Mouse (Mus musculus) cerebellum, postnatal 36 days (tissue): ENCODE measurements at regions not wholly inside any gene's neighbourhood (a gene's known extent, or its start where the extent isn't known, plus 50 kb on each side); places are given as distances from the start of the nearest gene placed in this dataset.

Source experiments
- DNase-seq, 2 experiments: peaks; one replicate each; pipeline ENCODE4 v3.0.0; 2021 to 2022; ENCODE audit warnings: mixed read lengths in 2 of 2

- peak; percentile 11 to 31 for DNase-seq
These were observed 917.5 kb downstream of the Olfm4 start for GRCm38 (mm10) chr14:80901346-80901745.

GRCm38 (mm10) chr14:80901759-80902163, 917.9 kb downstream of the Olfm4 start:
- peak; percentile 10 to 24 for DNase-seq

- DNase-seq, result no peak
These were observed 932.1 kb downstream of the Olfm4 start for GRCm38 (mm10) chr14:80916031-80916430.

GRCm38 (mm10) chr14:80923732-80924131, 939.9 kb downstream of the Olfm4 start:
- no peak for DNase-seq

GRCm38 (mm10) chr14:80959966-80960365, 976.1 kb downstream of the Olfm4 start:
- DNase-seq, result no peak

- DNase-seq, result no peak
These were observed 991.9 kb downstream of the Olfm4 start for GRCm38 (mm10) chr14:80975795-80976194.

GRCm38 (mm10) chr14:80976662-80977061, 992.8 kb downstream of the Olfm4 start:
- no peak for DNase-seq

- DNase-seq, result no peak
These were observed 995.6 kb downstream of the Olfm4 start for GRCm38 (mm10) chr14:80979475-80979874.

GRCm38 (mm10) chr14:80990192-80990591, 1006.3 kb downstream of the Olfm4 start:
- no peak for DNase-seq

GRCm38 (mm10) chr14:80990679-80991286, 1006.9 kb downstream of the Olfm4 start:
- DNase-seq, result no peak

GRCm38 (mm10) chr14:80999030-80999429, 1015.1 kb downstream of the Olfm4 start:
- DNase-seq, result no peak

GRCm38 (mm10) chr14:81013208-81013607, 1029.3 kb downstream of the Olfm4 start:
- DNase-seq, result no peak

- no peak for DNase-seq
These were observed 1047.6 kb downstream of the Olfm4 start for GRCm38 (mm10) chr14:81031475-81031874.

GRCm38 (mm10) chr14:81037635-81038034, 1053.8 kb downstream of the Olfm4 start:
- no peak for DNase-seq

- DNase-seq, result no peak
These were observed 1054.2 kb downstream of the Olfm4 start for GRCm38 (mm10) chr14:81038045-81038444.
